Mouse (Mus musculus) Muller cell, postnatal 12 days (primary cell): ENCODE data around the gene Rnf181.

Experiments
- DNase-seq: peaks from one replicate; pipeline ENCODE4 v3.0.0-alpha.2; 2015; ENCODE audit errors: inconsistent ontology term

The Rnf181 gene

DNA sequence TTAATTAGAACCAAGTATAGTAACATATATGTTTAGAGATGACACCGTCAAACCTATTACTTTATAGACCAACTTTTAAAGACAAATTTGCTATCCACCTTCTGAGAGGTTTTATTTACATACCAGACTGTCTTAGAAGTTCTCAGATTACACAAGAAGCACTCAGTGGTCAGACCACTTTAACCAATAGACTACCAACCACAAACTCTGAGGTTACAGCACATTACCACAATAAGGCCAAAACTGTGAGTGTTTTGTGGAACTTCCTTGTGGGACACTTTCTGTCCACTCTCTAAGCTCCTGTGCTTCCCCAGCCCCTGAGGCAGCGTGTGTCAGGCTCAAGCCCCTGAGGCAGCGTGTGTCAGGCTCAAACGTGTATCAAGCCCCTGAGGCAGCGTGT, 37.7 kb downstream of the Rnf181 start:
- no peak for DNase-seq

DNA sequence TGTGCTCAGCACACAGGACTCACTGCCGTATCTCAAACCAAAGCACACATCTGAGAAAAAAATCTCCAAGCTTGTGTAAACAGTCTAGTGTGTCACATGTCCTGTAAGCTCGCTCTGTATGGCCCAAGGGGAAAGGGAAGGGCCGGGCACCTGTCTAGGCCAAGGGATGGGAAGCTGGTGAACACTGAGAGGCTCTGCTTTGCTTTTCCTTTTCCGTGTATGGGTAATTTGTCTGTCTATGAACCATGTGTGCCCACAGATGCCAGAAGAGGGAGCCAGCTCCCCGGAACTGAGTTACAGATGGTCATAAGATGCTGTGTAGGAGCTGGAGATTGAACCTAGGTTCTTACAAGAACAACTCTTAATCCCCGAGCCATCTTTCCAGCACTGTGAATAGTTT, 40.5 kb downstream of the Rnf181 start:
- no peak for DNase-seq

DNA sequence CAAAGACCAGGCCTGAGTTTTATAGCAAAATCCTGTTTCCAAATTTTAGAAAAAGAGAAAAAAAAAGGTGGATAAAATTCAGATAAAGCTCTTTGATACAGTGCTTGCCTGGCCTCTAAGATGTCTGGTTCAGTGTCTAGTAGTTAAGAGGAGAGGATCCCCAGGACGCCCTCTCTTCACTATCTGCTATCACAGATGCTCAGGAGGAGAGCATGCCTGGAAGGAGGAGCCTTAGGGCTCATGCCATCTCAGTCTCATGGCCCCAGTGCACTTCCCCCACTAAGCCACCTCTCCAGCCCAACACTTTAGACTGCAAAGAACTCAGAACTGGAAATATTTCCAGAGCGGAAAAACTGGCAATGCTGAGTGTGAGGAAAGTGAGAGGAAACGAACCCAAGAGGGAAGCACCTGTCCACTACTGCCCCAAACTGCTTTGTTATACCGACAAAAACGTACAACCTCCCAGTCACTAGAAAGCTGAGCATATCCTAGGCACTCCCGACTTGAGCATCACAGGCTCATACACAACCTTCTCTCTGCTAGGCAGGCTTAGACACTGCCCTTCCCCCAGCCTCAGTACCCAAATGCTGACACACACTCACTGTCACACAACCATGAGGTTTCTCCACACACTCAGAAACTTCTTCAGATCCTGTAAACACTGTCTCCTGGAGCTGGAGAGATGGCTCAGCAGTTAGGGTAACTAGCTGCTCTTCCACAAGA, 42.8 kb downstream of the Rnf181 start:
- DNase-seq: no peak

DNA sequence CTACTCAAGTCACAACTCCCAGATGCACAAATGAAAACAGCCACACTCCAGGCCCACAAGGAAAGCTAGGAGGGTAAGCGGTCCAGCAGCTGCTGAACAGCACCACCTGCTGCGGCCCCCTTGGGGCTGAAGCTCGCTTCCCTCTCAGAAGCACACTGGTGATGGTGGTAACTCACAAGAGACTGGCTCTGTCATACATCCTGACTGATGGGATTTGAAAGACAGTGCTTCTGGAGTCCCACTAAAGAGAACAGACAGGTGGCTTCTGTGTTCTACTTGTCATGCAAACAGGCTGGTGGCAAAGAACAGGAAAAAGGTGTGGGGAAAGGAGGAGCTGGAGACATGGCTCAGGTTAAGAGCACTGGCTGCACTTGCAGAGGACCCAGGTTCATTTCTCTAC, 43.8 kb downstream of the Rnf181 start:
- DNase-seq: no peak

DNA sequence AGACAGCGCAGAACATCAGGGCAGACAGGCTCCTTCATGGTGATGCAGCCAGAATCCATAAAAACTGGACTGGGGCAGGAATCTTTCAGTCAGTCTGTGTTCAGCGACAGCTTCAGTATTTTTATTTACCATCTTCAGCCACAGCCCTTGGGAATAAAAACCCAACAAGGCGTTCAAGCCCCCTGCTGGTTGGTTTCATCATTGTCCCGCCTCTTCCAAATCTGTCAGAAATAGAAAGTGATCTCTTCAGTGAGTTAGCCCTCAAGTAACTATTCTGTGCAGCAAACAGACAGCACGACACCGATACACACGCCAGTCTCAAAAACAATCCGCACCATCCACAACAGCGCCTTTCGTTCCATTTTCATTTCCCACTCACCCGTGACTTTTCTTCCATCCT, 47.7 kb downstream of the Rnf181 start:
- DNase-seq: no peak

DNA sequence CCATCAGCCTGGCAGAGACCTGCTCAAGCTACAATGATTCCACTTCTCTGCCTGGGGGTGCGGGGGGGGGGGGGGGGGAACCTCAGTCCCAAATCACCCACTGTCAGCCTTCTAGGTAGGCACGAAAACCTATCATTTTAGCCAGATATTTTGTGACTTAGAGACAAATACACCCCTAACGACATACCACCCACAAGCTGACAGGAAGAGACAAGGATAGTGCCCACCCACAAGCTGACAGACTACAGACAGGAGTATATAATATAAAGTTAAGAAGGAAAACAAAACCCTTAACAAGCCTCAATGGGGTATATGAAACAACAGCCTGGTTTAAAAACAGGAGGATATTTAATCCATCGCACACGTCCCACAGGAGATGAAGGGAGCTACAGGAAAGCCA, 48.3 kb downstream of the Rnf181 start:
- no peak for DNase-seq

DNA sequence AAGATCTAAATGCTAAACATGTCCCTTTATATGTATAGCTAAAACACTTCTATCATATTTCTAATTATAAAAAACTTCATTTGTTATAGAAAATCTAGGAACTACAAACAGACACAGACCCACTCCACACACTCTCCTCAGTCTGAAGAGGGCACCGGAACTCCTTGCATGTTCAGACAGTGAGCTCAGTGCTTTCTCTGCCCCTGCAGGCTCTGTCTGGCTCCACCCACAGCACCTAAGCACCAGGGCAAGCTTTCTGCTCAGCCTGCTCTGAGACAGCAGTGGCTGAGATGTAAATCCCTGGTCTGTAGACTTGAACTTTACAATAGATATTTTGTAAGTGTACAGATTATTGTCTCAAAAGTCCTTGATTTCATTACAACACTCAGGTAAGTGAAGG, 50.7 kb downstream of the Rnf181 start:
- no peak for DNase-seq

DNA sequence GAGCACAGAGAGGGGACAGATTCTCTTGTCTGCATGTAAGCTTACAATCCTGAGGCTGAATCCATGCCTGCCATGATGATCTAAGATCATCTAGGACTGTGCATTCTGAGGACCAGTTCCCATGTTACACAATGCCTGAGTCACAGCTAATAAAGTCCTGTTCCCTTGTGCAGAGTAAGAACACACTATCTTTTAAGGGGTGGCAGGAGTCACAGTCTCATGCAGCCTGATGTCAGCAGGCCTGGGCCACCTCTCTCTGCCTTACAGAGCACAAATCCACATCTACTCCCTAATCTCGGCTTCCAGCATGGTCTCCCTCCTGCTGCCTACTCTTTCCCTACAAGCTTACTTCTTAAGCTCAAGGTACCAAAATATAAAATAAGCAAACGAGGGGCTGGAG, 51.4 kb downstream of the Rnf181 start:
- DNase-seq: no peak

DNA sequence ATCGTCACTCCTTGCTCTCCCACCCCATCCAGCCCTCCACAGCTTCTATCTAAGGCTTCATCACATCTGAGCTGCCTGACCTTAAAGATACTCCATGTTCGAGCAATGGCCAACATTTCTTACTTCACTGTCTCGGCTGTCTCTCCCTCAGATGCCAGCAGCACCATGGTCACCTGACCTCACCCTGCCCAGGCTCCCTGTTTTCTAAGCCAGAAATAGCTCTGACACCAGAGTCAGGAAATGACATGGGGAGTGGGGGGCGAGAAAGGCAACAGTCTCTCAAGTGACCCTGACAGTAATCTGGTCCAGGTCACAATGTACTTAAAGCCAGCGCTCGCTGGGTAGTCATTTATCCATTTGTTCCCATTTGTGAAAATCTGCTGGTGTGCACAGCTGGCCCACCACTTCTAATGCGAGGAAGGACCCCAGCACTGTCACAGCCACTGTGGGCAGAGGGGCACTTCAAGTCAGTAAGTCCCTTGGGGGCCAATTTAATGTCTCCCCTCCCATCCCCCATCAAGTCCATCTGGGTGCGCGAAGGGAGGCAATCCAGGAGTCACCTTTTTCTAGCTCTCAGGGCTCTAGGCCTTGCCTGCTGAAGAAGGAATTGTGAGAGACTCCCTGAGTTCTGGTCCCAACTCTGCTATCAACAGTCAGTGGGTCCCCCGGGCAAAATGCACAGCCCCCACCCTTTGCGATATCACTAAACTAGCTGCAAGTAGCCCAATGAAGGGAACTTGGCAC, 53.5 kb downstream of the Rnf181 start:
- no peak for DNase-seq

DNA sequence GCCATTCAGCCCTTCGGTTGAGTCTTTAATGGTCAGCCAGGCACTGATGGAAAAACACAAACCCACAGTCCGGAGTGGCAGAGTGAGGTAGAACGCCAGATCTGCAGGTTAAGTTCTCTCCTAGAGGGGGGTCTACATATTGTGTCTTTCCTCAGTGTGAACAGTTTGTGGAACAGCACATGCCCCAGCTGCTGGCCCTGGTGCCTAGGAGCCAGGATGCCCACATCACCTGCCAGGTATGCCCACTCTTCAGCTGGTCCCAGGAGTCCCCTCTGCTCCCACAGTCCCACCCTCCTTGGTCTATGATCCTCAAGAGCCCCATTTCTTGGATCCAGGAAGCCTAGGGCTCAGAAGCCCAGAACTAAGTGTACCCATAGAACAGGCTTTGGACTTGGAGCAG, 54.6 kb downstream of the Rnf181 start:
- no peak for DNase-seq
